Mouse (Mus musculus) gastrocnemius, adult 2 months (tissue): ENCODE data around the gene Atp1a4. TPM values are rescaled to one million over a fixed set of nuclear protein-coding genes. Genes with fewer than 3 reads are reported as not detected.

ENCODE experiments used
- DNase-seq: peaks from one replicate; pipeline ENCODE4 v3.0.0; 2022
- H3K27ac ChIP-seq: fragments of 200-600 bp; 2 replicates; pipeline ENCODE4 v1.8.1; 2022; ENCODE audit warnings: mild to moderate bottlenecking
- H3K4me3 ChIP-seq: fragments of 200-600 bp; 2 replicates; pipeline ENCODE4 v1.8.1; 2022; ENCODE audit warnings: mild to moderate bottlenecking, moderate library complexity
- CTCF ChIP-seq: fragments of 200-600 bp; IDR thresholded peaks from 2 replicates; pipeline ENCODE4 v1.8.1; 2022; ENCODE audit warnings: antibody characterized with exemption, mild to moderate bottlenecking, moderate library complexity
- intact Hi-C: fragments of 180-260 bp; cut with DNase I; formaldehyde crosslinking; loops from one replicate; pipeline ENCODE4 v1.15.1; 2025
- total RNA-seq, 2 experiments: library from RNA; stranded (reverse); gene quantifications; 2 replicates each; pipeline ENCODE4 v1.2.3; 2021

The Atp1a4 gene
- total RNA-seq, 2 experiments from 2014 or later, result 0.20 to 0.43 TPM

DNA sequence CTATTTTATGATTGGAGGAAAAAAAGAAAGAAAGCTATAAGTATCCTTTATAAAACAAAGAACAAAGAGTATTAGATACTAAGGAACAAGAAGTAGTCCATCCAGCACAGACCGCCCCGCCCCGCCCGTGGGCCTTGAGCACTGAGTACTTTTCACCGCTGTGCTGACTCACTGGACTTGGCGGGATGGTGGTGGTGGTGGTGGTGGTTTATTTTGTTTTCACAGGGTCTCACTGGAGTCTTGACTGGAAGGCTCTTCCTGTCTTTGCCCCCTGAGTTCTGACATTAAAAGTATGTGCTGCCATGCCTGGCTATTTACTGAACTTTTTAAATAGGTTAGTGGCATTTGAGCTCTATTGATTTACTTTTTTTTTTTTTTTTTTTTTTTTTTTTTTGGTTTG, 75.2 kb downstream of the Atp1a4 start:
- intact Hi-C loops, result no loop called here
- no peak for DNase-seq
- Histone ChIP-seq H3K4me3 (no peak overlapping the region), H3K27ac (no peak overlapping the region)
- TF ChIP-seq CTCF, result no peak

DNA sequence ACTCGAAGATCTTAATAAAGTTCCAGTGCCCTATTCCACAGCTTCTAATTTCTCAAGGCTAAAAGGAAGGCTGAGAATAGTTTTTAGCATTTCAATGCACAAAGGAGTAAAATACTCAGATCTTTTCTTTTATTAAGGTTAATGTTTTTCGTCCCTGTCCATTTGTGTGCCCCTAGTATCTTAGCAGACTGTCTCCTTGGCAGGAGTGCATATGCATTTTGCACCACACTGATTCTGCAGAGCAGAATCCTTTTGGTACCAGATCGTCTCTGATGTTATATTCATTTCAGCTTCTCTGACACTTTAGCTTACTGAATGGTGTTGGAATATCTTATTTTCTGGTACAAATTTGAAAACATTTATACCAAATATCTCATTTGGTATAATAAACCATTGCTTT, 76.4 kb downstream of the Atp1a4 start:
- no peak for DNase-seq
- H3K4me3 ChIP-seq, result no peak overlapping the region
- TF ChIP-seq CTCF, result no peak
- intact Hi-C loops, result no loop called here
- peak overlapping the region; percentile 63 for H3K27ac ChIP-seq

DNA sequence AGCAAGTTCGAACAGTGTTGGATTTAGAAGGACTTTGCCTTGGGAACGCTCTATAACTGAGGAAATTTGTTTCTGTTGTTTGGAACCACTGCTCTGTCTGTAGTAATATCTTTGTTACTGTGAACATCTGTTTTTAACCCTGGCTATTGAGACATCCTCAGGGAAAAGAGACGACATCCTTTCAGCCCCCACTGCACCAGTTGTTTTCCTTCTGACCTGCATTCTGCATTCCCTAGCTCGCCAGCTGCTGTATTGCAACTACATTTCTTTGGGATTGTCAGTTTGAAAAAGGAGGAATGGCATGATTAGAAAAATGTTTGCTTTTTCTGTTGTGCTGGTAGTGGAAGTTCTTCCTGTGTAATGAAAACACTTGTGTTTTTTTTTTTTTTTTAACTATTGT, 77.3 kb downstream of the Atp1a4 start:
- Histone ChIP-seq H3K4me3 (no peak overlapping the region), H3K27ac (peak overlapping the region; percentile 63)
- DNase-seq, result no peak
- intact Hi-C loops, result no loop called here
- no peak for TF ChIP-seq CTCF

DNA sequence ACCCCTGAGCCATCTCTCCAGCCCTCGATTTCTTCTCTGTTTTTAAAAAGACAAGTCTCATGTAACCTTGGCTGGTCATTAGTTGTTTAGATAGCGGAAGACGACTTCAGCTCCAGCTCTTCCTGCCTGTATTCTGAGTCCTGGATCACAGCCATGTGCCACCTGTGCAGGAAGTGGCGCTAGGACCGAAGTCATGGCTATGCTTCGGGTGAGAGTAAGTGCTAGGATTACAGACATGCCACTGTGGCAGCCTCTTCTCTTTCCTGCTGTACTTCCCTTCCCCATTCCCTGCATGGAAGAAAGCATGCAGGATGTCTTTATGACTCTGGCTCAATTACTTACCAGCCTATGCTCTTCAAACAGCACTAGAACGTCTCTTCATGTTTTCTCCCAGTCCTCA, 79.1 kb downstream of the Atp1a4 start:
- peak; percentile 61 for DNase-seq
- TF ChIP-seq CTCF, result no peak
- no peak overlapping the region for H3K4me3 ChIP-seq
- H3K27ac ChIP-seq, result peak overlapping the region; percentile 63
- intact Hi-C loops, result no loop called here

DNA sequence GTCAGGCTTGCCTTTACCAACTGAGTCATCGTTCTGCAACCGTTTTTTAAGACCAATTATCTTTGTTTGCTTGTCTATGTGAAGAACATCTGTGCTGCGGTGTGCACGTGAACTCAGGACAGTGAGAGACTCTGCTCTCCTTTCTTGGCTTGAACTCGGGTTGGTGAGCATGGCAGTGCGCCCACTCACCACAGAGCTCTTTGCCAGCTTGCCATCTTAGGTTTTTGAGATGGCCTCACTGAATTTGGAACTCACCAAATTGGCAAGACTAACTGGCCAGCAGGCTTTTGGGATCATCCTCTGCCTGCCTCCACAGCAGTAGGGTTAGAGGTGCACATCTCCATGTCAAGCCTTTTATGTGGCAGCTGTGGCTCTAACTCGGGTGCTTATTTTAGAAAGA, 80.4 kb downstream of the Atp1a4 start:
- DNase-seq, result no peak
- Histone ChIP-seq H3K27ac (peak overlapping the region; percentile 44), H3K4me3 (no peak overlapping the region)
- intact Hi-C loops, result no loop called here
- no peak for TF ChIP-seq CTCF

Other genes starting within 250 kb of the Atp1a4 start
- gene Vangl2, start 230.0 kb downstream of the Atp1a4 start, total RNA-seq, result under 1 TPM; 0.47 to 0.54 TPM
- not detected for gene Nhlh1, start 200.8 kb downstream of the Atp1a4 start, total RNA-seq
- gene Copa, start 175.9 kb downstream of the Atp1a4 start, total RNA-seq, result 10 to 100 TPM; 88.3 to 90.9 TPM
- gene Ncstn, start 175.6 kb downstream of the Atp1a4 start, total RNA-seq, result 10 to 100 TPM; 27.1 to 31.9 TPM
- gene Pex19, start 131.7 kb downstream of the Atp1a4 start, total RNA-seq, result 10 to 100 TPM; 62.9 to 80.8 TPM
- 100 to 1,000 TPM; 158 to 193 TPM for gene Dcaf8, start 110.3 kb downstream of the Atp1a4 start, total RNA-seq
- 10 to 100 TPM; 19.5 to 35.2 TPM for gene Pea15a, start 51.6 kb downstream of the Atp1a4 start, total RNA-seq
- 1,000 to 10,000 TPM; 2,819 to 3,581 TPM for gene Casq1, start 38.5 kb downstream of the Atp1a4 start, total RNA-seq
- gene Igsf8, start 3.2 kb upstream of the Atp1a4 start, total RNA-seq, result 1 to 10 TPM; 7.4 to 8.3 TPM
- gene Atp1a2, start 39.6 kb upstream of the Atp1a4 start, total RNA-seq, result 1,000 to 10,000 TPM in 1 of 2 experiments, 100 to 1,000 TPM in 1; 838 to 1,060 TPM
- gene Kcnj9, start 70.9 kb upstream of the Atp1a4 start, total RNA-seq, result not detected
- under 1 TPM in 1 of 2 experiments, not detected in 1; 0.06 TPM for gene Kcnj10, start 82.8 kb upstream of the Atp1a4 start, total RNA-seq
- gene Pigm, start 118.1 kb upstream of the Atp1a4 start, total RNA-seq, result 1 to 10 TPM; 3.8 to 3.9 TPM
- gene Slamf9, start 216.9 kb upstream of the Atp1a4 start, total RNA-seq, result under 1 TPM in 1 of 2 experiments, not detected in 1; 0.22 TPM
- under 1 TPM in 1 of 2 experiments, not detected in 1; 0.67 TPM for gene Igsf9, start 223.4 kb upstream of the Atp1a4 start, total RNA-seq
- gene Tagln2, start 241.6 kb upstream of the Atp1a4 start, total RNA-seq, result 10 to 100 TPM; 16.4 to 23.4 TPM